Mouse (Mus musculus): ENCODE measurements at regions not wholly inside any gene's neighbourhood (a gene's known extent, or its start where the extent isn't known, plus 50 kb on each side); places are given as distances from the start of the nearest gene placed in this dataset.
"Not testable (repeated sequence)": the region's sequence is repeated elsewhere in the genome, so short reads cannot be mapped to it uniquely, and the experiment has no call there.

- ATAC-seq (replicated peaks; ENCODE audit: low read depth, poor library complexity, severe bottlenecking), result no peak
Observed at GRCm38 (mm10) chr10:15886150-15886549, 1168.1 kb upstream of the Gje1 start.

GRCm38 (mm10) chr10:15868063-15868462, 1150.0 kb upstream of the Gje1 start:
- no peak for ATAC-seq (replicated peaks; ENCODE audit: low read depth, poor library complexity, severe bottlenecking)

- no peak for ATAC-seq (replicated peaks; ENCODE audit: low read depth, poor library complexity, severe bottlenecking)
Observed at GRCm38 (mm10) chr10:15866931-15867330, 1148.9 kb upstream of the Gje1 start.

GRCm38 (mm10) chr10:15841381-15841780, 1123.4 kb upstream of the Gje1 start:
- ATAC-seq (replicated peaks; ENCODE audit: low read depth, poor library complexity, severe bottlenecking), result no peak

GRCm38 (mm10) chr10:15832338-15832737, 1114.3 kb upstream of the Gje1 start:
- no peak for ATAC-seq (replicated peaks; ENCODE audit: low read depth, poor library complexity, severe bottlenecking)

- no peak for ATAC-seq (replicated peaks; ENCODE audit: low read depth, poor library complexity, severe bottlenecking)
Observed at GRCm38 (mm10) chr10:15825457-15825856, 1107.4 kb upstream of the Gje1 start.

GRCm38 (mm10) chr10:15807271-15807670, 1089.3 kb upstream of the Gje1 start:
- ATAC-seq (replicated peaks; ENCODE audit: low read depth, poor library complexity, severe bottlenecking), result no peak

- ATAC-seq (replicated peaks; ENCODE audit: low read depth, poor library complexity, severe bottlenecking), result no peak
Observed at GRCm38 (mm10) chr10:15805791-15806190, 1087.8 kb upstream of the Gje1 start.

- ATAC-seq (replicated peaks; ENCODE audit: low read depth, poor library complexity, severe bottlenecking), result not testable (repeated sequence)
Observed at GRCm38 (mm10) chr10:15793185-15793584, 1075.2 kb upstream of the Gje1 start.

GRCm38 (mm10) chr10:15791473-15792269, 1073.7 kb upstream of the Gje1 start:
- ATAC-seq (replicated peaks; ENCODE audit: low read depth, poor library complexity, severe bottlenecking), result no peak

GRCm38 (mm10) chr10:15759983-15760723, 1042.1 kb upstream of the Gje1 start:
- no peak for ATAC-seq (replicated peaks; ENCODE audit: low read depth, poor library complexity, severe bottlenecking)

GRCm38 (mm10) chr10:15759576-15759975, 1041.6 kb upstream of the Gje1 start:
- ATAC-seq (replicated peaks; ENCODE audit: low read depth, poor library complexity, severe bottlenecking), result no peak

GRCm38 (mm10) chr10:15757503-15757902, 1039.5 kb upstream of the Gje1 start:
- ATAC-seq (replicated peaks; ENCODE audit: low read depth, poor library complexity, severe bottlenecking), result peak; percentile 74; the same call in 1 of the 2 replicates

GRCm38 (mm10) chr10:15746866-15747265, 1028.9 kb upstream of the Gje1 start:
- ATAC-seq (replicated peaks; ENCODE audit: low read depth, poor library complexity, severe bottlenecking), result no peak

GRCm38 (mm10) chr10:15738630-15739029, 1020.6 kb upstream of the Gje1 start:
- peak; percentile 56; the same call in 1 of the 2 replicates for ATAC-seq (replicated peaks; ENCODE audit: low read depth, poor library complexity, severe bottlenecking)

- ATAC-seq (replicated peaks; ENCODE audit: low read depth, poor library complexity, severe bottlenecking), result no peak
Observed at GRCm38 (mm10) chr10:15731318-15731717, 1013.3 kb upstream of the Gje1 start.

GRCm38 (mm10) chr10:15697946-15698345, 979.9 kb upstream of the Gje1 start:
- ATAC-seq (replicated peaks; ENCODE audit: low read depth, poor library complexity, severe bottlenecking), result no peak

GRCm38 (mm10) chr10:15697050-15697449, 979.0 kb upstream of the Gje1 start:
- no peak for ATAC-seq (replicated peaks; ENCODE audit: low read depth, poor library complexity, severe bottlenecking)

- ATAC-seq (replicated peaks; ENCODE audit: low read depth, poor library complexity, severe bottlenecking), result not testable (repeated sequence)
Observed at GRCm38 (mm10) chr10:15671638-15672037, 953.6 kb upstream of the Gje1 start.

Measured in common myeloid progenitor, adult 5-6 weeks (primary cell).